Mouse (Mus musculus) layer of hippocampus, adult 2 months (tissue): ENCODE measurements around the gene Scn8a. TPM values are rescaled to one million over a fixed set of nuclear protein-coding genes. Genes with fewer than 3 reads are reported as not detected.
A peak's percentile ranks its signal among the peaks of the same experiment; 100 is the strongest.

Experiments used
- DNase-seq, 2 experiments: peaks; one replicate each; pipeline ENCODE4 v3.0.0; 2022; ENCODE audit warnings: low spot score in 2 of 2
- H3K27ac ChIP-seq: fragments of 200-600 bp; 2 replicates; pipeline ENCODE4 v1.8.1; 2022
- H3K4me3 ChIP-seq: fragments of 200-600 bp; 2 replicates; pipeline ENCODE4 v1.8.1; 2022; ENCODE audit warnings: mild to moderate bottlenecking
- CTCF ChIP-seq: fragments of 200-600 bp; conservative IDR thresholded peaks from 2 replicates; pipeline ENCODE4 v1.8.1; 2022; ENCODE audit warnings: antibody characterized with exemption, mild to moderate bottlenecking, moderate library complexity
- total RNA-seq, 2 experiments: library from RNA; stranded (reverse); gene quantifications; 2 replicates each; pipeline ENCODE4 v1.2.3; 2021

Scn8a gene
- total RNA-seq, 2 experiments from 2014 or later = 245 to 263 TPM

DNA sequence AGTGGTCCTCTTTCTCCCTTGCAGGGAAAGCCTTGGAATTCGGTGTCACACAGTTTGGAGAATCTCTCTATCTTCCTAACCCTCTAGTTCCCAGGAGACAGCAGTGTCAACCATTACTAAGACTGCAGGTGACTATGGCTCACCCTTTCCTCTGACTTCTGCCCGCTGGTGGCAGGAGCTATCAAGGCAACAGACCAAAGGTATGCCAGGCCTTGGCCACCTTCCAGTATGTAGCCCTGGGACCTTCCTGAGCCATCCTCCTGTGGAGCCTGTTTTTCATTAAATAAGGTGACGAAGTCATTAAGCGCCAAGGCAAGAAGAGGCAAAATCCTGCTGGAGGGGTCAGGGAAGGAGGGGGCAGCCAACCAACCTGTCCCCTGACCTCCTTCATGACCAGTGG, 205.5 kb downstream of the Scn8a start:
- TF ChIP-seq CTCF = no peak
- Histone ChIP-seq H3K27ac (no peak overlapping the region), H3K4me3 (no peak overlapping the region)
- no peak for DNase-seq

DNA sequence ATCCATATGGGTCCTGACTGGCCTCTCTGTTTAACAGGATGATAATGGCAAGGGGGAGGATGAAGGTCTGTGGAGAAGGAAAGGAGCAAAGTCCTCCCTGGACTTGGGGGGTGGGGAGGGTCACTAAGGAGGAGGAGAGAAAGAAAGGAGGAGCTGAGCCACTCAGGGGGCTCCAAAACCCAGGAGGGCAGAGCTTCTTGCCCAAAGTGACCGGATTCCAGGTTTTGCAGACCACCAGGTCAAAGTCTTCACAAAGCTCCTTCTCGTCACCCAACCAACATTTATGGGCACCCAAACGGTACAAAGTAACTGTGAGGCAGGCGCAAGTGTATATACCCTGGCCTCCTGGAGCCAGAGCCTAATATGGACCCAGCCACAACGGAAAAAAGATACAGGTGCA, 206.0 kb downstream of the Scn8a start:
- TF ChIP-seq CTCF = no peak
- H3K27ac ChIP-seq = no peak overlapping the region
- no peak for DNase-seq
- H3K4me3 ChIP-seq = no peak overlapping the region

- no peak for DNase-seq
- peak overlapping the region; percentile 60 for H3K4me3 ChIP-seq
- peak overlapping the region; percentile 75; the same call in 1 of the 2 replicates for H3K27ac ChIP-seq
- TF ChIP-seq CTCF = no peak
Measured at GRCm38 (mm10) chr15:101076071-101077000, 206.7 kb downstream of the Scn8a start.

DNA sequence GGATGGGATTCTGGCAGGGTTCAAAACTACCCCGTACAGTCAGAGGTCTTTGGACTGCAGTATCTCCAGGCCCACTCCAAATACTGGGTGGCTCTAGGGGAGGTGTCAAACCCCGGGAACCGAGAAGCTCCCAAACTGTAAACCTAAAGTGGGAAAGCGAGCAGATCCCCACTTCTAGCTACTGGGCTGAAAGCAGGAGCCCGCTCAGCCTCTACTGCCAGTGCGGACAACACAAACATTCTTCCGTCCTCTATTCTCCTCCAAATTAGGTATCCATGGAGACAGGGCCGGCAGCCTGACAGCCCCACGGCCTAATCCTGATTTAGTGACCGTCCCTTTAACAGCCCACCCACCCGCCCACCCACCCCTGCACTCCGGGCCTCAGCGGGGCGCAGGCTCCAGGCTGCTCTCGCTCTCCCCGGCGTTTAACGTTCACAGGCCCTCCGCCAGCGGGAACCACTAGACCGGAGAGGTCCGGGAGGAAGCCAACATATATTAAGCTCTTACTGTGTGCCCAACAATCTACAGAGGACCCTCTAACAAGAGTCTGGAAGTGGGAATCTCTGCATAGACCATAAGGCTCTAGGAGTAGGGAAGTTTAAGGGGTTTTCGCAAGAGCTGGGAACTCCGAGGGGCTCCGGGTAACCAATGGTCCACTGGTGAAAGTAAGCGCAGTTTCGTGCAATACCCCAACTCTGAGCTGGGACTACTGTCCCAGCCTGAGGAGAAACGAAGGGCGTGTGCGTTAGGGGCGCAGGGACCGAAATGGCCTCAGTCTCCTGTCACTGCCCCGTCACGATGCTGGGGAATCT, 207.5 kb downstream of the Scn8a start:
- TF ChIP-seq CTCF = no peak
- Histone ChIP-seq H3K4me3 (peak overlapping the region; percentile 60), H3K27ac (peak overlapping the region; percentile 75)
- no peak for DNase-seq

DNA sequence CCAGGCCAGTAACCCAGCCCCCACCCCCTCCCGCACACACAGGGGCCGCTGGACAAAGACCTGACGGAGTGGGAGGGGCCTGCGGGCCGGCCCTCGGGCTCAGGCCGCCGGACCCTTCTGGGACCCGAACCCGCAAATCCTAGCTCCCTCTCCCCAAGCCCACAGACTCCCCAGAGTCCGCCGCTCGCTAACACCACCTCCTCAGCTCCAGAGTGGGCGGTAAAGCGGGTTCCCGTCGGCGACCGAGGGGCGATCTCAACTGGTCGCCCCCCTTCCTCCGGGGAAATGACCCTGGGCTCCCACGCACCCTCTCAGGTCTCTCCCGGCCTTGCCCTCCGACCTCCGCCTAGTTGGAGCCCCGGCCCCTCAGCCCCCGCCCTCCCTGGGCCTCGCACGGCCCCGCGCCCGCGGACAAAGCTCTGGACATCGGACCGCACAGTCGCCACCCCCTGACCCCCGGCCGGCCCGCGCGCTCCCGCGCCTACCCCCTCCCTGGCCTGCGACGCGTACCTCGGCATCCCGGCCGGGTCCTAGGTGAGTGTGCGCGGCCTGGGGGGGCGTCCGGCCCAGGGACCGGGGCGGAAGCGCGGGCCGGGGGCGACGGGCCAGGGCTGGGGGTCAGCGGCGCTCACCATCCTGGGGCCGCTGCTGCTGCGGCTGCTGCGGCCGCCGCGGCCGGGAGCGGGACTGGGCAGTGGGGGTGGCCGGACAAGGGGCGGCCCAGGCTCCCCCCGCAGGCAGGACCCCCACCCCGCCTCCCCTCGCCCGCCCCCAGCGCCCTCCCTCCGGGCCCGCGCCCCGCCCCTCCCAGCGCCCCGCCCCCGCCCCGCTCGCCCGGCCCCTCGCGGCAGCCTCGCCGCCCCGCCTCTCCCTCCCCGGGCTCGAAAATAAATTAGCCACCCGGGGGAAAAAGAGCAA, 208.4 kb downstream of the Scn8a start, which contains the start of gene Fignl2:
Gene Fignl2, minus strand, starts transcription at position 755 of the 918 bp plus-strand sequence.
- Histone ChIP-seq H3K4me3 (peak within 1 kb of the TSS; percentile 60), H3K27ac (peak within 1 kb of the TSS; percentile 75)
- TF ChIP-seq CTCF = no peak
- no peak for DNase-seq

DNA sequence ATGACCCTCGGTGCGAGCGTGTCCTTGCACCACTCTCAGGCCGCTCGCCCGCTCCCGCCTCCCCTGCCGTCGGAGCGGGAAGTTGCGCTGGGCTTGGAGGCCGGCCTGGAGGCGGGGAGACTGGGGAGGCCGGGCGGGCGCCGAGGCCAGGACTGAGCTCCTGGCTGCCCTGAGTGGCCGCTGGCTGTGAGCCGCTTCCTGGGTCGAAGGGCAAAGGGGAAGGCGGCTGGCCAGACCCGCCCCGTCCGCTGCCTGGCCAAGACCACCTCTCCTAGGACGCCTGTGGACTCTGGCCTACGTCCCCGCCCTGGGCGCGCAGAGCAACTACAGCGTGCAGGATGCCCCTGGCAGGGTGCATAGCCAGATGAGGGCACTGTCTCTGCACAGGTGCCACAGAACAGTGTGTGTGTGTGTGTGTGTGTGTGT, 209.1 kb downstream of the Scn8a start:
- TF ChIP-seq CTCF = peak; percentile 42
- Histone ChIP-seq H3K4me3 (peak overlapping the region; percentile 60), H3K27ac (peak overlapping the region; percentile 67; the same call in 1 of the 2 replicates)
- peak; percentile 58 to 60 for DNase-seq

DNA sequence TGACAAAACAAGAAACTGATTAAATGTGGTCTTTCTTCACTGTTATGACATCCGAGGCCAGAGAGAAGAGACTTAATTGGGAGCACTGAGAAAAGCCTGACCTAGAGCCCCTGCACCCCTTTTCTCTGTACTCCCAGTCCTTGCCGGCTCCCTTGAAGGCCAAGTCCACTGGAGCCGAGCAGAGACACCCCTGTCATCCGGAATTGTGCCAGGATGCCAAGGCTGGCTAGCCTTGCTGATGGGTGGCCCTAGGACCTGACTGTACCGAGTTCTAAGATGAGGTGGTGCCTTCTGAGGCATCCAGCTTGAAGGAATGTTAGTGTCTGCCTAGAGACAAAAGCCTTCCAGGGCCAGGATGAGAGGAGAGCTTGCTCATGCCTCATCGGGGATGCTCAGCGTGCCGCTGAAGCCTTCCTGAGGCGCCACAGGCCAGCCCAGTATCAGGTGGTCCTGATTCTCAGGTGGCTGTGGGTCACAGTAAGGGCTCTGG, 210.4 kb downstream of the Scn8a start:
- no peak overlapping the region for H3K27ac ChIP-seq
- H3K4me3 ChIP-seq = no peak overlapping the region
- no peak for DNase-seq
- TF ChIP-seq CTCF = no peak

GRCm38 (mm10) chr15:101081035-101081548, 211.4 kb downstream of the Scn8a start:
- Histone ChIP-seq H3K4me3 (no peak overlapping the region), H3K27ac (no peak overlapping the region)
- TF ChIP-seq CTCF = no peak
- no peak for DNase-seq

GRCm38 (mm10) chr15:101082236-101082635, 212.6 kb downstream of the Scn8a start:
- Histone ChIP-seq H3K27ac (no peak overlapping the region), H3K4me3 (no peak overlapping the region)
- no peak for DNase-seq
- no peak for TF ChIP-seq CTCF

DNA sequence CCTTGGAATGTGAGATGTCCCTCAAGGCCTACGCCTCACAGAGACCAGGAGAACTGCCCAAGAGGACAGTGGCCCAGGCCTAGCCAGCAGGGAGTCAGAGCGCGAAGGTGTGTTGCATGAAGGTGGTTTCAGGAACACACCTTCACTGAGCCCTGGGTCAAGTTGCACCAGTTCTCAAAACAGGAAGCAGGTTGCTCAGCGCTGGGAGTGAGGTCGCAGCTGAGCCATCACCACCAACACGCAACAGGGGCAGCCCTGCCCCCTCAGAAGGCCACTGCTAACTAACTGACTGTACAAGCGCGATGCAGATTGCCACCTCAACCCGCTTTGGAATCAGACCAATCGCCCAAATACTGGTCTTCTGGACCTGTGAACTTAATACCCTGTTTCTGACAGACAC, 214.8 kb downstream of the Scn8a start:
- Histone ChIP-seq H3K4me3 (no peak overlapping the region), H3K27ac (no peak overlapping the region)
- no peak for DNase-seq
- TF ChIP-seq CTCF = no peak

DNA sequence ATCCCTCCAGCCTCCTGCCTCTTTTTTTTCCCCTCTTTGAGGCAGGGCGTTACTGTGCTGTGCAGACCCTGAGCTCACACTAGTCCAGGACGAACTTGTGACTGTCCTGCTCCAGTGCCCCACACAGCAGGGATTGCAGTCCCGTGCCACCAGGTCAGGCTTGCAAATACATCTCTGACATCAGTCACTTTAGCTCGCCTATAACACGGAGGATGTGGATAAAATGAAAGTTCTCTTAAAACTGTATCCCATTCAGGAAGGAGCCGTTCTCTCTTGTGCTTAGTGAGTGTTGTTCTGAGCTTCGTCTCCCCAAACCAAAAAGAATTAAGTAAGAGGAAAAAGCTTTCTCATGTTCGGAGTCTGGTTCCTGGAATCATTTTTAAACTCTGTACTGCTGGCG, 216.8 kb downstream of the Scn8a start:
- no peak overlapping the region for H3K27ac ChIP-seq
- no peak for TF ChIP-seq CTCF
- no peak for DNase-seq
- no peak overlapping the region for H3K4me3 ChIP-seq

DNA sequence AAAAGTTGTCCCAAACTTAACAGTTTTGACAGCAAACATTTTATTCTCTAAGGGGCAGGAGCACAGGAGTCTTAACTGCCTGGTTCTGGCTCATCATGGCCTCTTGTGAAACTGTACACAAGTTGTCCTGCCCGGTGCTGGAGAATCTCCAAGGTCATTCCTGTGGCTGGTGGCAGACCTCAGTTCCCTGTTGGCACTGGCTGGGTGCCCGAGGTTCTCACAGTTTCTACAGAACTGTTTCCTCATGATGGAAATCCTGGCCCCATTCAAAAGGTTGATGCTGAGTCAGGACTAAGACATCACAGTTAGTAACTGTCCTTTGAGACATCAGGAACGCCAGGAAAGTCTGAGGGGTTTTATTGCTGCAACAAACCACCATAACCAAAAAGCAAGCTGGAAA, 217.3 kb downstream of the Scn8a start:
- no peak overlapping the region for H3K27ac ChIP-seq
- DNase-seq = no peak
- no peak overlapping the region for H3K4me3 ChIP-seq
- TF ChIP-seq CTCF = no peak
